Mouse (Mus musculus): ENCODE measurements around the gene Epo.

The Epo gene

DNA sequence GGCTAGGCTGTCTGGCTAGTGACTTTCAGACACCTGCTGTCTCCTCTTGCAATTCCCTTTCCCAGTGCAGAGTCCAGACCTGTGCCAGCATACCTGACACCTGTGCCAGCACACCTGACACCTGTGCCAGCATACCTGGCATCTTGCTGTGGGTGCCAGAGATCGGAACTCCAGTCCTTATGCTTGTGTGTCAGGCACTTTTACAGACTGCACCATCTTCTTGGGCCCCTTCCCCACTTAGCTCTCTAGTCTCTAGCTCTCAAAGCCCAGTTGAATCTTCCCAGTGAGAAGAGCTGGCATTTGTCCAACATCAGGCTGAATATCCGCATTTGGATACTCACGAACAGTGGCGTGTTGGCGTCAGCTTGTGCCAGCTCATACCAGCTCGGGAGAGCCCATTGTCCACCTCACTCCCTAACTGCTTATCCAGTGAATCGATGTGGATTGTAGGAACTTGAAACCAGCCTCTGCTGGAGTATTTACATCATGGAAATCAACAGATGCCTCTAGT is 6.3 kb upstream of the Epo start:
- no peak for DNase-seq (ENCODE audit: low spot score)

DNA sequence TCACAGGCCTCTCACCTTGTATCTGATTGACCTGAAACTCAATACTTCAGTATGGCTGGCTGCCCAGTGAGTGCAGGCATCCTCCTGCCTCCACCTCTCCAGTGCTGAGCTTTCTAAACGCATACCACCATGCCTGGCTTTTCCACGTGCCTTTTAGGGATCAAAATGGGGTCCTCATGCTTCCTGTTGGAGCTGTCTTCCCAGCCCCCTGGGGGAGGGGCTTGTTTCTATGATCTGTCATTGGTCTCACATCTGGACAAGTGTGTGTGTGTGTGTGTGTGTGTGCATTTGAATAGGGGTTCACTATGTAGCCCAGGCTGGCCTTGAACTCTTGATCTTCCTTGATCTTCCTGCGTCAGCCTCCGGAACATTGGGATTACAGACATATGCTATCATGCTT is 4.4 kb upstream of the Epo start:
- DNase-seq (ENCODE audit: low spot score), result no peak

DNA sequence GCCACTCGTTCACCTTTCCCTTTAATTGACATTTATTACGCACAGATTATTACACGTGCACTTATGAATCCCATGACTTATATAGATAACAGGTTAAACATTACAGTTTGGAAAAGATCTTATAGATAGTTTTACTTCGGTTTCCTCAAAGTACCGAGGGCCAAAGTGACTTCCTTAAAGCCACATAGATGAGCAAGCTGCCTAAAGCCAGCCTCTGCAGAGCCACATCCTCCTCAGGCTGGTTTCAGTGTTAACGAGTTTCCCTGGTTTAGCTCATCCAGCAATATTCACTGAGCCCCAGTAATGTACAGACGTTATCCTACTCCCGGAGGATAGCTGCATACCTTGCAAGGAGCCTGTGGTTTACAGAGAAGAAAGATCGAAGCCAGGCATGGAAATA is 2.3 kb upstream of the Epo start:
- no peak for DNase-seq (ENCODE audit: low spot score)

DNA sequence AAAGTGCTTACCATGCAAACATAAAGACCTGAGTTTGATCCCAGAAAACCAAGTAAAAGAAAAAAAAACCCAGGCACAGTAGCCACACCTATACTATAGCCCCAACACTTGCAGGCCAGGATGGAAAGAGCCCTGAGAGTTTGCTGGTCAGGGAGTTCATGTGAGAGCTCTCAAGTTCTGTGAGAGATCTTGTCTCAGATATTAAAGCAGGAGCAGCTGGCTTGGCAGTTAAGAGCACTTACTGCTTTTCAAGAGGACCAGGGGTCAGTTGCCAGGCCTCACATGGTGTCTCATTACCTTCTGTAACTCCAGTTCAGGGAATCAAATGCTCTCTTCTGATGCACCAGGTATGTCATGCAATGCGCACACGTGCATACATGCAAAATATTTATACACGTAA is 1.7 kb upstream of the Epo start:
- peak; percentile 75 for DNase-seq (ENCODE audit: low spot score)

DNA sequence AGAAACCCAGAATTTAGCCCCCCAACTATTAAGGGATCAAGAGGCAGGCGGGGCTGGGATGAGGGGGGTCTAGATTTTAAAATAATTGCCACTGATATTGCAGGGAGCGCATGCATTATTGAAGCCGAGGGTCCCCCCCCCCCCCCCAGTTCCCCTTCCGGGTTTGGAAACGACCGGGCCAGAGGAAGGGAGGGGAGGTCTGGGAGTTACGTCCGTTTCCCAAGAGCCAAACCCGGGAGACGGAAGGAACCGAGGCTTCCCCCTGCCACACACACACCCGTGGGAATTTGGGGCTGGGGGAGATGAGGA is 280 bp downstream of the Epo start:
- no peak for DNase-seq (ENCODE audit: low spot score)

DNA sequence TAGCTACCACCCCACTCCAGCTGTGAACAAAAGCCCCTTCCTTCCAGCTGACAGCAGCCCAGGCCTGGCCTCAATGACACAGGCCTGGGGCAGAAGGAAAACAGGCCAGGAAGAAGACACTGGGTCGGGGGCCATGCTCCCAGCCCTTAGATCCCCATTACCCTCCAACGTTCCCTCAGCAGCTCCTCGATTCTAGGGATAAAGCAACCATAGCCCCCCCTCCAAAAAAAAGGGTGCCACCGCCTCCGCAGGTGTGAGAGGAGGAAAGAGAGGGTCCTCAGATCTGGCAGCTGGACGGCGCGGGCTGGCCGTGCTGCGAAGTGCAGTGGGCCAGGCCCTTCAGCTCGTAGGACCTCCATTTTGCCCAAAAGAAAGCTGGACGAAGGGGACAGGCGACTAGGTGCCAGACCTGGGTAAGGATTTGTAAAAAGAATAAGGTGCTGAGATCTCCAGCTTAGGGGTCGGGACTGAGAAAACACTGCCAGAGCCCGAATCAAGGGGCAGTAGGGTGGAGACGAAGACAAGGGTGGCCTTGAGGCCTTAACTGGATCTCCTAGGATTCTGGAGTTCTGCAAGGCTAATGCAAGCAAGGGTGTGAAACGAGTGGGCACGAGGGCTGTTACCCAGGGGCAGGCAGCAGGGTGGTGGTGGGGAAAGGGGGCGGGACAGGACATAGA is 773 bp downstream of the Epo start:
- DNase-seq (ENCODE audit: low spot score), result no peak

DNA sequence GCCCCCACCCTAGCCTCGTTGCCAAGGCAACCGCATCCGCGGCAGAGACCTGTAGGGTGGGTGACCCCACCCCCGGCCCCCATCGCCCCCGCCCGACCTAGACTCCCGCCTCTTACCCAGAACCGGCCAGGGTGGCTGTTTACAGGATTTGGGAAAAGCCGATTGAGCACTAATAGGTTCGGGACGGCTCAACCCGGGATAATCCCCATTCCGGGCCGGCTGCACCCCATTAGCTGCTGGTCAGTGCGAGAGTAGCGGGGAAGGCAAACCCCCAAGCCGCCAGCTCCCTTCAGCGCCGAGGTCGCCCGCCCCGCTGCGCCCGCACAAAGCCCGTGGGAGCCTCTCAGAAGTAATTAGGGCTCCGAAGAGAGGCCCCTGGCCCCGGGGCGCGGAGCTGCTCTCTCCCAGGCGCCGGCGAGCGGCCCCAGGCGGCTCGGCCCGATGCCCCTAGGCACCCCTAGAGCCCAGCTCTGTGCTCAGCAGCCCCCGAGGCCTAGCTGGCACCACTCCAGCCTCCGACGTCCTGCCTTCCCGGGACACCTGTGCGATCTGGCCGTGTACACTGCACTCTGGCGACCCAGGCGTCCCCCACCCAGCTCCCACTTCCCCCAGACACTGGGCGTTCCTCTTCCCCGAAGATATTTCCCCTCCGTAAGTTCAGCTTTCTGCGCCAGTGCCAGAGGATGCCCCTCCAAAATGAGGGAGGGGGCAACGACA is 1.5 kb downstream of the Epo start:
- DNase-seq (ENCODE audit: low spot score), result peak; percentile 31

DNA sequence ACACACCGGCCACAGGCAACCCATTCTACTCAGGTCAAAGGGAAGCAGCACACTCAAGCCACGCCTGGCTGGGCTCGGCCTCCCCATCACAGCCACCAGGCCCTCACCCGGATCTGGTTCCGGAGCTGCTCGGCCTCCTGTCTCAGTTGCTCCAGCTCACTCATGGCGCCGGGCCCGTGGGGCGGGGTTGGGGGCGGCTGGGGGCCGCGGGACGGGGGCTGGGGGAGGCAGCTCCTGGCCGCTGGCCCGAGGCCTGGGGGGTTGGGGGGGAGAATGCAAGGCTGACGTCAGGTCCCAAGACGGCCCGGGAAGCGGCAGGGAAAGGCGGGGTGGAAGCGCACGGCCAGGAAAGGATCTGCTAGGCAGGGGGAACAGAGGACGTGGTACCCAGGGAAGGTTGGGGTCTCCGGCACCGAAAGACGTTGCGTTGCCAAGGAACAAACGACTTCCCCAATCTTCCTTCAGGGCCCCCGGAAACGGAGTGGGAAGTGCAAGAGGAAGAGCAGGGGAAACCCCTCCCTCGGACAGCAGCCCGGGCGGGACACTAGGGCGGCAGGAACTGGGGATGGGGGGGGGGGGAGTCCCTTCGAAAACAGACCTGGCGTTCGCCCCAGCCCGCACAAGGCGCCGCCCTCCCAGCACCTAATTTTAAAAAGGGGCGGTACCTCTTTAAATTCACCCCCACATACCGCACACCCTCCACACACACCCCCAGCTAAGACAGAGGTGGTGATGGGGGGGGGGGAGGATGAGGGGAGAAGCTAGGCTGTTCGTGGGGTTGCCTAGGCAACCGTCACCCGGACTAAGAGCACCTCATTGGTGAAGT is 2.2 kb downstream of the Epo start:
- DNase-seq (ENCODE audit: low spot score), result peak; percentile 71

DNA sequence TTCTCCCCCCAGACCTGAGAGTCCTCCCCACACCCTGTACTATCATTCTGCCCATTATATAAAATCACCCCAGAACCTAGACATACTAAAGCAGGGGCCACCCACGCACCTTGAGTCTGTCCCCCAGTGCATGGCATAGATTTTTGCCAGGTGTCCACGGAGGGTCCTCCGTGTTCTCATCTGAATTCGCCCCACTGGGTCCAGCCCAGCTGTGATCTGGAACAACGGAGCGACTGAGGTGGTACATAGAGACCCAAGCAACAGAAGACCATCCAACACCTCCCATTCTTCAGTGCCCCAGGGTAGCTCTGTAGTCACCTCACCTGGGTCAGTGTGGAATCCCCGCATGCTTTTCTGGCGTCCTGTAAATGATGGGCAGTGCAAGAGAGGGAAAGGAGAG is 3.0 kb downstream of the Epo start:
- DNase-seq (ENCODE audit: low spot score), result no peak

DNA sequence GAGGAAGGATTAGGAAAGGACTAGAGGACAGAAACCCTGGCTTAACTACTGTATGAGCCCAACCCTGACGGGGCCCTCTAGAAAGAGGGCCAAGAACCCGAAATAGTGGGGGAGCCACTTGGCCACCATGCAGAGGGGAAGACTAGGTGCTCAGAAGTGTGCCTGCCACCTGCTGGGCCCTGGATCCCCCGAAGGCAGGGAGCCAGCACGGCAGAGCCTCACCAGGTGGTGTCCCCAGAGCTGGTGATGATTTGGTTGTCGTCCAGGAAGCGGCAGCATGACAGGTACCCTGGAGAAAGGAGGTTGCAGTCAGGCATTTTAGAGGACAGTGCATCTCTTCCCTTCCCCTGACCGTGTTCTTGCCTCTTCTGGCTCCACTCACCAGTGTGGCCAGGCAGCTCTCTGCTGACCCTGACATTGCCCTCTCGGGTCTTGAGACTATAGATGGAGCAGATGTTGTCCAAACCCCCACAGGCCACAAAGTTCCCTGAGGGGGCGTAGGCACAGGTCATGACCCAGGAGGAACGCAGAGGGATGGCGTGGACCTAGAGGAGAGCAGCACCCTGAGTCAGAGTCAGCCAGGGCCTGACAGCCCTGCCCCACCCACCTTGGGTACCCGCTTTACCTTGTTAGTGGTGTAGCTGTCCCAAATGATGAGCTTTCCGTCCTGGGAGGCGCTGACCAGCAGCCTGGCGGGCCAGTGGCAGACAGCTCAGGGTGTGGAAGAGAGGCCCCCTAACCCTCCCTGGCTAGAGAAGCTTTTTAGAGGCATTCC is 3.6 kb downstream of the Epo start:
- no peak for DNase-seq (ENCODE audit: low spot score)

DNA sequence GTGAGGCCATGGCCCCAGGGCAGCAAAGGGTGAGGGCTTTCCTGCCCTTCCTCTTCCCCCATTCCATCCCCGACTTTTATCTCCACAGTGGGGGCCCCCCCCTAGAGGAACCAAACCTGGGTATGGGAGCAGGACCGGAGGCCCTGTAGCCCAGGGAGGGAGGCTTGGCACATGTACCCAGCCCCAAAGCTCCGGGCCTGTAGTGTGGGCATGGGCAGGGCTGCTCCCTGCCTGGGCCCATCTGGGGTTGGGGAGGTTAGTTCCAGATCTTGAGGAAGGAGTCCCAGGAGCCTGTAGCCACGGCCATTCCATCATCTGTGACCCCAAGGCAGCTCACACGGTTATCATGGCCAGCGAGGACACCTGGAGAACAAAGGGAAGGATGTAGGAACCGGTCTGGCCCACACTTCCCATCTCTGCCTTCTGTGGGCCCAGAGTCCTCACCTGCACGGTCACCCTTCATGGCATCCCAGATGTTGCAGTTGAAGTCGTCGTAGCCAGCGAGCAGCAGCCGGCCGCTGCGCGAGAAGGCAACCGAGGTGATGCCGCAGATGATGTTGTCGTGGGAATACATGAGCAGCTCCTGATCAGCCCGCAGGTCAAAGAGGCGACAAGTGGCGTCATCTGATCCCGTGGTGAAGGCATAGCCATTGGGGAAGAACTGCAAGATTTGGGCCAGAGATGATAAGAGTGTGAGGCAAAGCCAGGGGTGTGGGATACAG is 4.6 kb downstream of the Epo start:
- DNase-seq (ENCODE audit: low spot score), result no peak

DNA sequence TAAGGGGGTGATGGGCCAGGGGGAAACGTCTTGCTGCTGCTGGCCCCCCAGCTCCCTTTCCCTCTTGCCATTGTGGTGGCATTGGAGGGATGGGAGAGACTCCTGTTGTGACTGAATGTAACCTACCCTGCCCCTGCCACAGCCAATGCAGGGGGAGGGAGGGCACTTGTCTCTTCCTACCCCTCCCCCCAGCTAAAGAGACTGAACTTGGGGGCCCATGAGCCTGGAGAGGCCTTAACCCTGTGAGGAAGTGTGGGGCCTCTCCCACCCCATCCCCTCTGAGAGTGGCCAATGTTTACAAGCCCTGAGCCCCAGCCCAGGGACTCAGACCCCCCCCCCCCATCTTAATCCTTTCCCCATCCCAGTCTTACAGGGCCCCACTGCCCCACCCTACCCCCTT is 5.6 kb downstream of the Epo start:
- no peak for DNase-seq (ENCODE audit: low spot score)

DNA sequence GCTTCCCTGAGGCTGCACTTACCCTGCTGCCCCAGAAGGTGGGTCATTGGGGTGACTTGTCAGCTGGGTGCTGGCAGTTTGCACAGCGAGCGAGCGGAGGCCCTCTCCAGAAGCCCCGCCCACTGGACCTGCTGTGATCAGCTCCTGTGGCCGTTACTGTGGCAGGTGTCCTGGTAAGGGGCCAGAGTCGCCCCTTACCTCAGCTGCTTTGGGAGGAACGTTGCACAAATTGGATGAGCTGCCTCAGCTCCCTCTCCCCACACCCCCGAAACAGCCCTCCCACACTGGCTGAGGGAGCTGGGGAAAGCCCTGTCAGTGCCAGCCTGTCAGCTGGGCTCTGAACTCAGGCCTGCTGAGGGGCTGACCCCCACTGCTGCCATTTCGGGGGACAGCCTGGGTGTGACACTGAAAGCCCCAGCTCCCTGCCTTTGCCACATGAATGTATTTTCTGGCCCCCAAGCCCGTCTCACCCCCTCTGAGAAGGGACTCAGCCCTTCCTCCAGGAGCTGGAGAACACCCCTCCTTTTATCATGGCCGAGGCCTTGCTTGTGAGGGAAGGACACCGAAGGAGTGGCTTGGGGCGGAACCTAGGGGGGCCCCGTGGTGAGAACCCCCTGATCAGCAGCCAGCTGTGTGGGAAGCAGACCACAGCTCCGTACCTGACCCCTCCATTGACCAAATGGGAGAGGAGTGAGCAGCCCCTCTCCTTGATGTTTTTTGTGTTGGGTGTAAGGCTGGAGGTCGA is 6.7 kb downstream of the Epo start:
- peak; percentile 31 for DNase-seq (ENCODE audit: low spot score)

DNA sequence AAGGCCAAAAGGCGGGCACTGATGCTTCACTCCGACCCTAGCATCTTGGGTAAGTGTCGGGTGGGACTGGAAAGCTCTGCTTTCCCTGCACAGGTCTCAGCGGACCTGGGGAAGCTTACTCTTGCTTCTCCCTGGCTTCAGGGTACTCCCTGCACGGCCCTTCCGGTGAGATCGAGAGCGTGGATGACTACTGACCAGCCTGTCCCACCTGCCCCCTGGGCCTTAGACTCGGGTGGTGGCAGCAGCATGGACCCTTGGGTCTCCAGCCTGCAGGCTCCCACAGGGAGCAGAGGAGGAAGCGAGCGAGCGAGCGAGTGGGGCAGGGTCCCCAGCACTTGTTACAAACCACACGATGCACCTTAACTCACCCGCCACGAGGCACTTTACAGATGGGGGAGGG is 7.5 kb downstream of the Epo start:
- DNase-seq (ENCODE audit: low spot score), result no peak

DNA sequence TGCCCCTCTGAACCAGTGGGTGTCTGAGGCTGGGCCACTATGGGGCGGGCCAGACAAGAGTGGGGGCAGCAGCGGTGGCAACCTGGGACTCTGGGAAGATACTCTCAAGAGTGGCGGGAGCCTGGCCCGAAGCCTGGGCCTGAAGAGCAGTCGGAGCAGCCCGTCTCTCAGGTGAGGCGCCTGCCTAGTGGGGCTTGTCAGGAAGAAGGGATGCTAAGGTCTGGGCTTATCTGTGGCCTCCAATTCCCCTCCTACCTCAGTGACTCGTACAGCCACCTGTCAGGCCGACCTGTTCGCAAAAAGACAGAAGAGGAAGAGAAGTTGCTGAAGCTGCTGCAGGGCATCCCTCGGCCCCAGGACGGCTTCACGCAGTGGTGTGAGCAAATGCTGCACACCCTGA is 8.4 kb downstream of the Epo start:
- DNase-seq (ENCODE audit: low spot score), result no peak

DNA sequence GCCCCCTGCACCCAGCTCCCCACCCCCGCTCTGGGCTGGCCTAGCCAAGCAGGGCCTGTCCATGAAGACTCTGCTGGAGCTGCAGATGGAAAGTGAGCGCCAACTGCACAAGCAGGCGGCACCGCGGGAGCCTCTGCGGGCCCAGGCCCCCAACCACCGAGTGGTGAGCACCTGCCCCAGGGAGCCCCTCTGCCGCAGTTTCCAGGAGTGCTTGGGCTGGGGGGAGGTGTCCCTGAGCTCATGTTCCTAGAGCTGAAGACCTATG is 8.9 kb downstream of the Epo start:
- no peak for DNase-seq (ENCODE audit: low spot score)

DNA sequence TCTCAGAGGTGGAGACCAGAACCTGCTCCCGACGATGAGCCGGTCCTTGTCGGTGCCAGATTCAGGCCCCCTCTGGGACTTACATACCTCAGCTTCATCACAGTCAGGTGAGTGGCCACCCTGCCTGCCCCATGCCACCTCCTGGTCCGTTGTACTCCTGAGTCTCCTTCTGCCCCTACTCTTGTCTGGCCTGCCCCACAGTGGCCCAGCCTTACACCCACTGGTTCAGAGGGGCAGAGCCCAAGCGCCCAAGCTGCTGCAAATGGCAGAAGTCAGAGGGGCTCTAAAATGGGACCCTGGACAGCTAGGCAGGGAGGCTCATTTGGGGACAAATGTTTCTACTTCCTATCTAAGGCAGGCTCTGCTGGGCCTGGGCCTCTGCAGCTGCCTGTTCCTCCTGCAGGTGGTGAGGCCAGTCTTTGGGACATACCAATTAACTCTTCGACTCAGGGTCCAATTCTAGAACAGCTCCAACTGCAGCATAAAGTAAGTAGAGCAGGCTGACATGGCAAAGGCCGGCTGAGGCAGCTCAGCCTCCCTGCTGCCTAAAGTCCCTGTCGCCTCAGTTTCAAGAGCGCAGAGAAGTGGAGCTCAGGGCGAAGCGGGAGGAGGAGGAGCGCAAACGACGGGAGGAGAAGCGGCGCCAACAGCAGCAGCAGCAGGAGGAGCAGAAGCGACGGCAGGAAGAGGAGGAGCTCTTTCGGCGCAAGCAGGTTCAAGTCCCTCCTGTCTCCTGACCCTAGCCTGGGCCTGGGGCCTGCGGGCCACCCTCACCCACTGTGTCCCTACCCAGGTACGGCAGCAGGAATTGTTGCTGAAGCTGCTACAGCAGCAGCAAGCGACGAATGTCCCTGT is 9.4 kb downstream of the Epo start:
- DNase-seq (ENCODE audit: low spot score), result no peak

DNA sequence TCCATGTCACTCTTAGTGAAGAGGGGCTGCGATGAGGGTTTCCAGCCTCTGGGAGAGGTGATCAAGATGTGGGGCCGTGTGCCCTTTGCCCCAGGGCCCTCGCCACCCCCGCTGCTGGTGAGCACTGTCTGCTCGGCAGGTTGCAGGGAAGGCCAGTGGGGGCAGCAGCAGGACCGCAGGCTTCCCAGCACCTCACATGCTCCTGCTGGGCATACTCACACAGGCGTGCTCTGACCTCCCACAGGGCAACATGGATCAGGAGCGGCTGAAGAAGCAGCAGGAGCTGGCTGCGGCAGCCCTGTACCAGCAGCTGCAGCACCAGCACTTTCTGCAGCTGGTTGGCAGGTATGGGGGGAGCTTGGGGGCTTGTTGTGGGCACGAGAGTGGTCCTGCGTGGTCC is 10.3 kb downstream of the Epo start:
- no peak for DNase-seq (ENCODE audit: low spot score)

DNA sequence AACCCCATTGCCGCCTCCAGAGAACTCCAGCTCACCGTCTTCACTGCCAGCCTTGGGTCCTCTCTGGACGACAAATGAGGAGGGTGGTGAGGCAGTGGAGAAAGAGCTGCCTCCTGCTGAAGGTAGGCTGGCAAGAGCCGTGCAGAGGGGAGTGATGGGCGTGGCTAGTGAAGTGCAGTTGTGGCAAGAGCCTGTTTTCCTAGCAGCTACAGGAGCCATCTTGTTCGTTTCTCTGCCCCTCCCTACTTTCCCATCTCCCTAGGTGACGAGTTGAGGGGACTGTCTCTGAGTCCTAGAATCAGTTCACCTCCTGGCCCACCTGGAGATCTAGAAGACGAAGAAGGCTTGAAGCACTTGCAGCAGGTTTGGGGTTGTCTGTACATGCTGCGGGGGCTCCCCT is 11.2 kb downstream of the Epo start:
- DNase-seq (ENCODE audit: low spot score), result no peak

Data from lung, postnatal 25 days (tissue).